Mouse (Mus musculus): ENCODE measurements at regions not wholly inside any gene's neighbourhood (a gene's known extent, or its start where the extent isn't known, plus 50 kb on each side); places are given as distances from the start of the nearest gene placed in this dataset.

- no peaks in the 10 kb centered on the region for H3K36me3 ChIP-seq (ENCODE audit: control insufficient read depth, insufficient read depth, low read length, poor library complexity, severe bottlenecking)
- no peak overlapping the region for H3K9ac ChIP-seq (ENCODE audit: low read depth, poor library complexity, severe bottlenecking)
- H3K4me3 ChIP-seq (ENCODE audit: low read depth, low read length): no peak overlapping the region
- H3K9me3 ChIP-seq (replicated peaks; ENCODE audit: control insufficient read depth, insufficient read depth, low read length, poor library complexity, severe bottlenecking): no peaks in the 10 kb centered on the region
- no peaks in the 10 kb centered on the region for H3K27me3 ChIP-seq (ENCODE audit: control insufficient read depth, insufficient read depth, low read length, poor library complexity, severe bottlenecking)
- no peak overlapping the region for H3K27ac ChIP-seq (ENCODE audit: insufficient read depth, low read length)
- peaks cover 2% of the 10 kb centered on the region for H3K4me1 ChIP-seq (ENCODE audit: control insufficient read depth, insufficient read depth, low read length)
- TF ChIP-seq POLR2A (IDR thresholded peaks at IDR 0.05; ENCODE audit: insufficient read depth, low read length): no peak
Observed at GRCm38 (mm10) chr4:150748099-150749000, 96.4 kb upstream of the Slc45a1 start.

DNA sequence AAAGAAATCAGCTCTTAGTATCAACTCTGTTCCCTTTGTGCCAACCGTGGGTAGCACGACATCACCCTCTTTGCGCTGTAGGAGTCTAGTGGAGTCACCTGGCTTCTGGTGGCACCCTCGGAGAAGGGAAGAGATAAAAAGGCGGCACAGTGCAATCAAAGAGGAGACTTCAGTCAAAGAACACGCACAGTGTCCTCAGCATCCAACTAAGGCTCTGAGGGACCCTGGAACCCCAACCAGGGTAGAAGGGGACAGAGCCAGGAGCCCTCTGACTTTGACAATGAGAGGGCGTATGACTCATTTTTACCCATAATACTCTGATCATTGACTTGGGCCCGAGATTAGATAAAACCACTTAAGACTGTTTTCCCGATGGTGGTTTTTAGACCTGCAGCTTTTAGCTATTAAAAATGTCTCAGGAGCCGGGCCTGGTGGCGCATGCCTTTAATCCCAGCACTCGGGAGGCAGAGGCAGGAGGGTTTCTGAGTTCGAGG, 94.5 kb upstream of the Slc45a1 start:
- H3K4me3 ChIP-seq (ENCODE audit: low read depth, low read length): no peak overlapping the region
- TF ChIP-seq EP300 (IDR thresholded peaks at IDR 0.05; ENCODE audit: insufficient read depth, low read depth, low read length): no peak
- no peak for TF ChIP-seq CTCF (IDR thresholded peaks at IDR 0.05; ENCODE audit: low read depth, low read length)
- no peak for TF ChIP-seq POLR2A (IDR thresholded peaks at IDR 0.05; ENCODE audit: insufficient read depth, low read length)
- H3K27ac ChIP-seq (ENCODE audit: insufficient read depth, low read length): no peak overlapping the region
- H3K4me1 ChIP-seq (ENCODE audit: control insufficient read depth, insufficient read depth, low read length): peaks cover 2% of the 10 kb centered on the region
- no peaks in the 10 kb centered on the region for H3K27me3 ChIP-seq (ENCODE audit: control insufficient read depth, insufficient read depth, low read length, poor library complexity, severe bottlenecking)
- H3K36me3 ChIP-seq (ENCODE audit: control insufficient read depth, insufficient read depth, low read length, poor library complexity, severe bottlenecking): no peaks in the 10 kb centered on the region
- H3K9ac ChIP-seq (ENCODE audit: low read depth, poor library complexity, severe bottlenecking): no peak overlapping the region
- H3K9me3 ChIP-seq (replicated peaks; ENCODE audit: control insufficient read depth, insufficient read depth, low read length, poor library complexity, severe bottlenecking): no peaks in the 10 kb centered on the region

DNA sequence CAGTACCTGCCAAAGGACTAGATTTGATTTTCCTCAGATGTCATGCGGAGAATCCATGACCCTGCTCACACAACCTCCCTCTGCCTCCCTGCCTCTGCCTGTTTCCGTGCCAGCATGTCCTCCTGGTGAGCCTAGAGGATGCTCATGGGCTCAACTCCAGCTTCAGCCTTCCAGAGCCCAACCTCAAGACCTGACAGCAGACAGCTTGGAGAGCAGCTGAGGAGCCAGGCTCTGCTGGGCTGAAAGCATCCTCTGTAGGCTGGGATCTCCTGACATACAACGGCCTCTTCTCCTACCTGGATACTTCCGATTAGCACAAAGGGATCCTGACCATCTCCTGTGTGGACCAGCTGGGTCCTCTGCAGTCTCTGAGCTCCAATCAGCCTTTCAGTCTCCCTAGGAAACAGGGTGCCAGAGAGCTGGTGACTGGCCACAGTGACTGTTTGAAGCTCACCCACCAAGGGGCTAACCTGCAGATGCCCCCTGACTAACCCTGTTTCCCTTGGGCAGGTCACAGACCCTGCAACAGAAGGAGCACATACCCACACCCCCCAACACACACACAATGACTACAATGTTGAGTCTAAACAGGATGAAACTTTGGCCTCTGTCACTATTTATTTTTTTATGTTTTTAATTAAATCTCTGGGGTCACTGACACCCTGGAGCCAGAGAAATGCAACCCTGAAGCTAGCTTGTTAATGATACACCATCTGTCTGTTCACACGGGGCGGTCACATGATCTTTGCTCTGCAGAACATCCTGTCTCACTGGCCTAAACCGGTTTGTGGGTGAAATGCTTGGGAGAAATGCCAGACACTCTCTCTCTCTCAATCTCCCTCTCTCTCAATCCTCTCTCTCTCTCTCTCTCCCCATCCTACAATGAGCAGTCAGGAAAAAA, 93.8 kb upstream of the Slc45a1 start:
- Histone ChIP-seq H3K27me3 (ENCODE audit: control insufficient read depth, insufficient read depth, low read length, poor library complexity, severe bottlenecking) (no peaks in the 10 kb centered on the region), H3K4me1 (ENCODE audit: control insufficient read depth, insufficient read depth, low read length) (peaks cover 4% of the 10 kb centered on the region), H3K36me3 (ENCODE audit: control insufficient read depth, insufficient read depth, low read length, poor library complexity, severe bottlenecking) (no peaks in the 10 kb centered on the region), H3K4me3 (ENCODE audit: low read depth, low read length) (no peak overlapping the region), H3K9ac (ENCODE audit: low read depth, poor library complexity, severe bottlenecking) (no peak overlapping the region), H3K9me3 (replicated peaks; ENCODE audit: control insufficient read depth, insufficient read depth, low read length, poor library complexity, severe bottlenecking) (no peaks in the 10 kb centered on the region), H3K27ac (ENCODE audit: insufficient read depth, low read length) (no peak overlapping the region)
- TF ChIP-seq CTCF (IDR thresholded peaks at IDR 0.05; ENCODE audit: low read depth, low read length) (no peak), POLR2A (IDR thresholded peaks at IDR 0.05; ENCODE audit: insufficient read depth, low read length) (no peak), EP300 (IDR thresholded peaks at IDR 0.05; ENCODE audit: insufficient read depth, low read depth, low read length) (no peak)

GRCm38 (mm10) chr4:150743508-150743907, 91.5 kb upstream of the Slc45a1 start:
- no peaks in the 10 kb centered on the region for H3K9me3 ChIP-seq (replicated peaks; ENCODE audit: control insufficient read depth, insufficient read depth, low read length, poor library complexity, severe bottlenecking)
- H3K4me1 ChIP-seq (ENCODE audit: control insufficient read depth, insufficient read depth, low read length): peaks cover 4% of the 10 kb centered on the region
- H3K27me3 ChIP-seq (ENCODE audit: control insufficient read depth, insufficient read depth, low read length, poor library complexity, severe bottlenecking): no peaks in the 10 kb centered on the region
- TF ChIP-seq CTCF (IDR thresholded peaks at IDR 0.05; ENCODE audit: low read depth, low read length) (no peak), POLR2A (IDR thresholded peaks at IDR 0.05; ENCODE audit: insufficient read depth, low read length) (no peak), EP300 (IDR thresholded peaks at IDR 0.05; ENCODE audit: insufficient read depth, low read depth, low read length) (no peak)
- H3K36me3 ChIP-seq (ENCODE audit: control insufficient read depth, insufficient read depth, low read length, poor library complexity, severe bottlenecking): no peaks in the 10 kb centered on the region
- H3K4me3 ChIP-seq (ENCODE audit: low read depth, low read length): no peak overlapping the region
- H3K27ac ChIP-seq (ENCODE audit: insufficient read depth, low read length): no peak overlapping the region
- no peak overlapping the region for H3K9ac ChIP-seq (ENCODE audit: low read depth, poor library complexity, severe bottlenecking)

DNA sequence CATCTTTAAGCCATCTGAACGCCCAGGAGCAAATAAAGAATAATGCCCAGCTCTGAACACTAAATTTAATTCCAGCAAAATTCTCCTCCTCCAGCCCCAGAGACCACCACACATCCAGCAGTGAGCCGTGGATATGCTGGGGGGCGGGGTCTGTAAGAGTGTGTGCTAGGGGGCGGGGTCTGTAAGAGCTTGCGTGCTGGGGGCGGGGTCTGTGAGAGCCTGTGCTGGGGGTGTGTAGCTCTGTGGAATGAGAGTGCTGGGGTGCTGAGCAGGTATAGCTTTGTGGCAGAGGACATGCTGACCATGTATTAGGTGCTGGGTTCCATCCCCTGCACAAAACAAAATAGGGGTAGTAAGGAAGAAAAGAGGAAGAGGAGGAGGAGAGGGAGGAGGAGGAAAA, 91.1 kb upstream of the Slc45a1 start:
- Histone ChIP-seq H3K9ac (ENCODE audit: low read depth, poor library complexity, severe bottlenecking) (no peak overlapping the region), H3K4me3 (ENCODE audit: low read depth, low read length) (no peak overlapping the region), H3K36me3 (ENCODE audit: control insufficient read depth, insufficient read depth, low read length, poor library complexity, severe bottlenecking) (no peaks in the 10 kb centered on the region), H3K27me3 (ENCODE audit: control insufficient read depth, insufficient read depth, low read length, poor library complexity, severe bottlenecking) (no peaks in the 10 kb centered on the region), H3K9me3 (replicated peaks; ENCODE audit: control insufficient read depth, insufficient read depth, low read length, poor library complexity, severe bottlenecking) (no peaks in the 10 kb centered on the region), H3K27ac (ENCODE audit: insufficient read depth, low read length) (no peak overlapping the region), H3K4me1 (ENCODE audit: control insufficient read depth, insufficient read depth, low read length) (peaks cover 4% of the 10 kb centered on the region)
- TF ChIP-seq POLR2A (IDR thresholded peaks at IDR 0.05; ENCODE audit: insufficient read depth, low read length) (no peak), CTCF (IDR thresholded peaks at IDR 0.05; ENCODE audit: low read depth, low read length) (no peak), EP300 (IDR thresholded peaks at IDR 0.05; ENCODE audit: insufficient read depth, low read depth, low read length) (no peak)

Measured in ES-Bruce4 (cell line).